Mouse (Mus musculus) liver, embryonic 16.5 days (tissue): Measurements from ENCODE around the gene Npdc1. TPM values are rescaled to one million over a fixed set of nuclear protein-coding genes. Genes with fewer than 3 reads are reported as not detected.
A peak's percentile ranks its signal among the peaks of the same experiment; 100 is the strongest.
"Not testable (repeated sequence)": the region's sequence is repeated elsewhere in the genome, so short reads cannot be mapped to it uniquely, and the experiment has no call there.

Source experiments
- ATAC-seq: fragments of 200-750 bp; cut with Nextera tagmentation; 2 replicates; pipeline ENCODE4 v1.8.0; 2017; ENCODE audit warnings: low read depth, mild to moderate bottlenecking, moderate number of reproducible peaks, moderate library complexity
- H3K27ac ChIP-seq: fragments of 300-500 bp; sonication (generic); 2 replicates; pipeline ENCODE4 v1.5.1; 2014; ENCODE audit warnings: mild to moderate bottlenecking, low read length
- H3K27me3 ChIP-seq: fragments of 300-500 bp; sonication (generic); 2 replicates; pipeline ENCODE4 v1.6.1; 2014; ENCODE audit warnings: low read depth, low read length, mixed read lengths; ENCODE audit not compliant: control insufficient read depth, insufficient read depth
- H3K36me3 ChIP-seq: fragments of 300-500 bp; sonication (generic); 2 replicates; pipeline ENCODE4 v1.6.1; 2014; ENCODE audit warnings: mild to moderate bottlenecking; ENCODE audit not compliant: control insufficient read depth, insufficient read depth
- H3K4me1 ChIP-seq: fragments of 300-500 bp; sonication (generic); 2 replicates; pipeline ENCODE4 v1.6.1; 2014; ENCODE audit warnings: low read depth, low read length, mixed read lengths; ENCODE audit not compliant: control insufficient read depth
- H3K4me2 ChIP-seq: fragments of 300-500 bp; sonication (generic); 2 replicates; pipeline ENCODE4 v1.6.1; 2014; ENCODE audit warnings: low read depth, low read length, mixed read lengths
- H3K4me3 ChIP-seq: fragments of 300-500 bp; sonication (generic); 2 replicates; pipeline ENCODE4 v1.5.1; 2014; ENCODE audit warnings: low read depth, mild to moderate bottlenecking, low read length
- H3K9ac ChIP-seq: fragments of 300-500 bp; sonication (generic); 2 replicates; pipeline ENCODE4 v1.6.1; 2014; ENCODE audit warnings: low read depth, low read length
- H3K9me3 ChIP-seq: fragments of 300-500 bp; sonication (generic); replicated peaks from 2 replicates; pipeline ENCODE4 v1.6.1; 2016; ENCODE audit warnings: low read length; ENCODE audit not compliant: control insufficient read depth
- WGBS: fragments of 180-500 bp; shearing (Covaris S2); extraction: QIAGEN DNeasy Blood & Tissue Kit; methylation state at CpG from one replicate; pipeline ENCODE4 v1.1.7; 2014; ENCODE audit not compliant: insufficient replicate concordance; 5-methylcytosine and 5-hydroxymethylcytosine counted together
- polyA plus RNA-seq: library from polyadenylated mRNA; unstranded; fragments of >200 nt; fragmentation: Nextera tagmentation; extraction: Ambion mirVana; gene quantifications from 2 replicates; pipeline ENCODE4 v1.2.1, GENCODE M21; 2015

Npdc1 gene
- polyA plus RNA-seq, 1 experiment from 2014 or later: 4.8 TPM

- H3K4me2 ChIP-seq: no peak overlapping the region
- peaks cover 87% of the 10 kb centered on the region for H3K27me3 ChIP-seq
- no peaks in the 10 kb centered on the region for H3K9me3 ChIP-seq
- 2% methylated on average over 17 of the region's 17 CpGs for WGBS
- peak; percentile 28 for ATAC-seq
- no peak overlapping the region for H3K4me3 ChIP-seq
- H3K9ac ChIP-seq: no peak overlapping the region
- no peaks in the 10 kb centered on the region for H3K36me3 ChIP-seq
- H3K4me1 ChIP-seq: peaks cover 7% of the 10 kb centered on the region
- H3K27ac ChIP-seq: no peak overlapping the region
Measured at GRCm38 (mm10) chr2:25400764-25401163, 1.6 kb downstream of the Npdc1 start.

GRCm38 (mm10) chr2:25402377-25402971 lies 3.3 kb downstream of the Npdc1 start:
- H3K4me2 ChIP-seq: peak overlapping the region; percentile 55
- no peaks in the 10 kb centered on the region for H3K9me3 ChIP-seq
- H3K4me1 ChIP-seq: peaks cover 4% of the 10 kb centered on the region; the same call in 1 of the 2 replicates
- WGBS: under 1% methylated on average over 13 of the region's 13 CpGs
- H3K27me3 ChIP-seq: peaks cover 70% of the 10 kb centered on the region
- no peak for ATAC-seq
- no peak overlapping the region for H3K27ac ChIP-seq
- peak overlapping the region; percentile 50 for H3K4me3 ChIP-seq
- no peak overlapping the region for H3K9ac ChIP-seq
- H3K36me3 ChIP-seq: no peaks in the 10 kb centered on the region

GRCm38 (mm10) chr2:25402972-25403601 lies 3.9 kb downstream of the Npdc1 start:
- Histone ChIP-seq H3K36me3 (no peaks in the 10 kb centered on the region), H3K9ac (no peak overlapping the region), H3K4me1 (peaks cover 4% of the 10 kb centered on the region; the same call in 1 of the 2 replicates), H3K4me3 (peak overlapping the region; percentile 50), H3K4me2 (peak overlapping the region; percentile 55), H3K27me3 (peaks cover 64% of the 10 kb centered on the region), H3K27ac (no peak overlapping the region), H3K9me3 (no peaks in the 10 kb centered on the region)
- 2% methylated on average over 54 of the region's 54 CpGs for WGBS
- ATAC-seq: no peak; the same call in 1 of the 2 replicates

GRCm38 (mm10) chr2:25403994-25404393 lies 4.8 kb downstream of the Npdc1 start:
- Histone ChIP-seq H3K36me3 (no peaks in the 10 kb centered on the region), H3K27me3 (peaks cover 60% of the 10 kb centered on the region), H3K4me1 (peaks cover 4% of the 10 kb centered on the region; the same call in 1 of the 2 replicates), H3K27ac (no peak overlapping the region), H3K9ac (no peak overlapping the region), H3K4me2 (no peak overlapping the region), H3K9me3 (no peaks in the 10 kb centered on the region), H3K4me3 (no peak overlapping the region)
- 57% methylated on average over 4 of the region's 4 CpGs for WGBS
- no peak for ATAC-seq

- no peaks in the 10 kb centered on the region for H3K4me1 ChIP-seq
- peaks cover 12% of the 10 kb centered on the region for H3K27me3 ChIP-seq
- H3K9me3 ChIP-seq: no peaks in the 10 kb centered on the region
- no peak overlapping the region for H3K4me2 ChIP-seq
- ATAC-seq: no peak
- WGBS: 67% methylated on average over 10 of the region's 10 CpGs
- H3K9ac ChIP-seq: no peak overlapping the region
- H3K27ac ChIP-seq: no peak overlapping the region
- H3K4me3 ChIP-seq: no peak overlapping the region
- no peaks in the 10 kb centered on the region for H3K36me3 ChIP-seq
Measured at GRCm38 (mm10) chr2:25408908-25409307, 9.8 kb downstream of the Npdc1 start.

DNA sequence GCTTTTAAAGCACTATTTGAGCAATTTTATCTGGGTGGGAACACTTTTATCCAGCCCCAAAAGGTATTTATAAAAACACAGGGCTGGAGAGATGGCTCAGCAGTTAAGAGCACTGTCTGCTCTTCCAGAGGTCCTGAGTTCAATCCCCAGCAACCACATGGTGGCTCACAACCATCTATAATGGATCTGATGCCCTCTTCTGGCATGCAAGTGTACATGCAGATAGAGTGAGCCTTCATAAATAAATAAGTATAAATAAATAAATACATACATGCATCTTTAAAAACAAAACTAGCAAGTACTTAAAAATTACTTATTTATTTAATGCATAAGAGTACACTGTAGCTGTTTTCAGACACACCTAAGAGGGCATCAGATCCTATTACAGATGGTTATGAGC lies 14.3 kb downstream of the Npdc1 start:
- not testable (repeated sequence) for H3K36me3 ChIP-seq, H3K27me3 ChIP-seq, H3K9me3 ChIP-seq, H3K4me2 ChIP-seq, H3K4me3 ChIP-seq, H3K27ac ChIP-seq, H3K4me1 ChIP-seq, ATAC-seq, H3K9ac ChIP-seq

DNA sequence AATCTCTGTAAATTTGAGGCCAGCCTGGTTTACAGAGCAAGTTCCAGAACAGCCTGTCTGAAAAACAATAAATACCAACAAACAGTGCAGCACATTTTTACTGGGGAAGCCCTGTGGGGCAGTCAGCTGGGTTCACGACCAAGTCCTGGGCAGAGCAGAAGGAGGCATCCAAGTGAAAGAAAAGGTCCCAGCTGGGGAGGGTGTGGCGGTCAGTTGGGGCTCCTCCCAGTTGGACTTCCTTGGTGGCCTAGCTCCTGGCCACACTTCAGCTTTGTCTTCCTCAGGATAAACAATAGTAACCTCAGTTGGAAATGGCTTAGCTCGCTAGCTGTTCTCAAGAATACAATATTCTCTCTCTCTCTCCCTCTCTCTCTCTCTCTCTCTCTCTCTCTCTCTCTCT lies 18.3 kb downstream of the Npdc1 start:
- Histone ChIP-seq H3K27ac (no peak overlapping the region), H3K4me1 (no peaks in the 10 kb centered on the region), H3K9me3 (no peaks in the 10 kb centered on the region), H3K27me3 (no peaks in the 10 kb centered on the region), H3K4me2 (no peak overlapping the region), H3K9ac (no peak overlapping the region), H3K4me3 (no peak overlapping the region), H3K36me3 (no peaks in the 10 kb centered on the region)
- ATAC-seq: no peak
- WGBS: 31% methylated on average over 3 of the region's 3 CpGs

GRCm38 (mm10) chr2:25421896-25422295 lies 22.7 kb downstream of the Npdc1 start:
- Histone ChIP-seq H3K9me3 (no peaks in the 10 kb centered on the region), H3K4me3 (no peak overlapping the region), H3K27ac (no peak overlapping the region), H3K27me3 (no peaks in the 10 kb centered on the region), H3K9ac (no peak overlapping the region), H3K36me3 (no peaks in the 10 kb centered on the region), H3K4me1 (no peaks in the 10 kb centered on the region), H3K4me2 (no peak overlapping the region)
- WGBS: 22% methylated on average over 3 of the region's 3 CpGs
- ATAC-seq: 0 out of 2 replicates have a peak, but pooled peaks have one; percentile 28

GRCm38 (mm10) chr2:25422587-25423410 lies 23.6 kb downstream of the Npdc1 start, which contains the start of gene Fut7:
TSS of gene Fut7 (plus strand) at chr2:25423267.
- 0 out of 2 replicates have a peak within 1 kb of the TSS, but pooled peaks have one; percentile 9 for H3K4me2 ChIP-seq
- WGBS: 14% methylated on average over 17 of the region's 17 CpGs
- H3K9me3 ChIP-seq: no peaks in the 10 kb centered on the region
- no peak within 1 kb of the TSS for H3K4me3 ChIP-seq
- 0 out of 2 replicates have a peak, but pooled peaks have one; percentile 43 for ATAC-seq
- no peaks in the 10 kb centered on the region for H3K36me3 ChIP-seq
- no peaks in the 10 kb centered on the region for H3K27me3 ChIP-seq
- H3K4me1 ChIP-seq: no peaks in the 10 kb centered on the region
- H3K9ac ChIP-seq: no peak within 1 kb of the TSS
- peak within 1 kb of the TSS; percentile 48; the same call in 1 of the 2 replicates for H3K27ac ChIP-seq
